Mouse (Mus musculus) v-Abl transformed pro-B cells (cell line): Measurements from ENCODE around the gene Tmed6.

Experiments used
- in situ Hi-C, 2 experiments: fragments of 400-800 bp; cut with MboI; formaldehyde crosslinking; loops; one replicate each; pipeline ENCODE4 v1.15.1; 2025; ENCODE audit not compliant: unreplicated experiment in 2 of 2

Gene Tmed6

DNA sequence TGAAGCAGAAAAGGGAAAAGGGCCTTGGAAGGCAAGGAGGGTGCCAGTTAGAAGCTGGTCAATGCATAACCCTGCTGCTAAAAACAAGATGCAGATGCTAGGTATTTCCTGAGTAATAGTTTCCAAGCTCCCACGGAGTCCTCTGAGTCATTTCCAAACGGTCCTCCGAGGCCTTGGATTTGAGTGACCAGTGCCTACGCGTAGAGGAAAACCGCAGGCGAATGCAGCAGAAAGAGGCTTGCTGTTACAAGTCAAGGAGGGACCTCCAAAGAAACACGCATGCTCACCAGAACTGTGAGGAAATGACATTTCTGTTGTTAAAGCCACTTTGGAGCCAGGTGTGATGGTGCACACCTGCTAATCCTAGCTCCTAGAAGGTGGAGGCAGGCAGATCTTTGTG is 42.0 kb downstream of the Tmed6 start:
- in situ Hi-C loops: loop anchor here in 1 of 2 experiments (25.0 kb wide), 1 partner anchor 611 kb away; the partner anchor contains the start of gene Zfp90

DNA sequence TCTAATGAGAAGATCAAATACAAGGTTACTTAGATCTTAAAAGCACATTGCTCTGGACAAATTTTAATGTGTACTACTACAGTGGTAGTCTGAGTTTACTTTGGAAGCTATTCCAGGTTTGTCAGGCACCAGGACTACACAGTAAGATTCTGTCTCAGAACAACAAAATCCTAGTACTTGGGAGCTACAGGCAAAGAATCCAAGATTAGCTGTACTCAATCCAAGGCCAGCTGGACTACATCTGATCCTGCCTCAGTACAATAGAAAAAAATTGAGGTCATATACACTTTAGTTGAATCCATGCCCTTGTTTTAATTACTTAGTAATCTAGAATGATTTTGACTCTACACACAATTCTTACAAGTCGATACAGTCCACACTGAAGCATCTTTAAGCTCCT is 50.5 kb downstream of the Tmed6 start:
- in situ Hi-C loops: loop anchor here in 1 of 2 experiments (25.0 kb wide), 1 partner anchor 603 kb away; the partner anchor contains the start of gene Zfp90

DNA sequence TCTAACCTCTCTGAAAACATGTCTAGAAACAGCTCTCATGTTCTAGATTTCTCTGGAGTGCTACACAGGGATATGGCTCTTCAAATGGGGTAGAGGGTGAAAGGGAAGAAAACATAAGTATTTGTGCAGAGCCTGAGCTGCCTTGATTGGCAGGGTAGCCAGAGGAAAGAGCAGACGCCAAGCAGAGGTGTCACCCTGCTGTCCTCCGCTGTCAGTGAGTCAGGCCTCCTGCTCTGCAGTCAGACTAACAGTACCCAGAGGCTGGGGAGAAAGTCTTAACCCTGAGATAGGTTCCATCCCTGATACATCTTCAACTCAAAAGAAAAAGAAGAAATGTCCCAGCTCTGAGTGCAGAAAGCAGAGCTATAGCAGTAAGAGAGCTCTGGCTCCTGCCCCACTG is 52.8 kb downstream of the Tmed6 start:
- in situ Hi-C loops: loop anchor here in 1 of 2 experiments (25.0 kb wide), 1 partner anchor 600 kb away; the partner anchor contains the start of gene Zfp90
